Mouse (Mus musculus) neural tube, embryonic 10.5 days (tissue): ENCODE results near the gene Shank1.
"Not testable (repeated sequence)": the region's sequence is repeated elsewhere in the genome, so short reads cannot be mapped to it uniquely, and the experiment has no call there.

Experiments used
- DNase-seq: peaks from one replicate; pipeline ENCODE4 v3.0.0-alpha.2; 2017; ENCODE audit warnings: low spot score; ENCODE audit errors: extremely low spot score

The Shank1 gene

DNA sequence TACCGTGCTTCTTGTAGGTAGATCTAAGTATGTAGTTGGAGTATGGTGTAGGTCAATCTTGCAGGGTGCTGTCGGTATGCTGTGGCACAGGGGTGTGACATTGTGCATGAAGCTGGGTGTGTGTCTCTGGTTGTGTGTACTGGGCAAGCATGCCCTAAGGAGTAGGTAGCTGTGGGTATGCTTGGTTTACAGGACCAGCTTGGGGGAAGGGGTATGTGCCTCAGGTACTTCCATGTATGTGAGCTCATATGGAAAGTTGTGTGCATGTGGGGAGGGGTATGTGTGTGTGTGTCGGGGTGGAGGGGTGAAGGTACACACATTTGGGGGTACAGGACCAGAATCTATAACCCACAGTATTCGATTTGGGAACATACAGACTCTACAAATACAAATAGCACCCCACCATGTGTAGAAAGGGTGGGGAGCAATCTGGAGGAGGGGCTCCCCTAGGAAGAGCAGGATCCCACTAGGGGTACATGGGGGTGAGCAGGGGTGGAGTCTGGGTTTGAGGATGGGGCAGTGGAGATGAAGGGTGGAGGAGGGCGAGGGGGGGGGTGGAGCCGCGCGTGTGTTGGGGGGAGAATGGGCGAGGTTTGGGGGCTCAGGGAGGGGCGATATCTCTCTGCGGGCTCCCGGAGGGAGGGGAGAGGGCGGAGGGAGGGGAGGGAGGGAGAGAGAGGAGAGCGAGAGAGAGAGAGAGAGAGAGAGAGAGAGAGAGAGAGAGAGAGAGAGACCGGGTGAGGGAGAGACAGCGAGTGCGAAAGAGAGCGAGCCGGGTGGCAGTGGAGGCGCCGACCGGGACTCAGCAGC lies at the start of gene Shank1:
TSS of gene Shank1 (plus strand) at position 779 of the 810 bp plus-strand sequence.
- DNase-seq: peak; percentile 17

DNA sequence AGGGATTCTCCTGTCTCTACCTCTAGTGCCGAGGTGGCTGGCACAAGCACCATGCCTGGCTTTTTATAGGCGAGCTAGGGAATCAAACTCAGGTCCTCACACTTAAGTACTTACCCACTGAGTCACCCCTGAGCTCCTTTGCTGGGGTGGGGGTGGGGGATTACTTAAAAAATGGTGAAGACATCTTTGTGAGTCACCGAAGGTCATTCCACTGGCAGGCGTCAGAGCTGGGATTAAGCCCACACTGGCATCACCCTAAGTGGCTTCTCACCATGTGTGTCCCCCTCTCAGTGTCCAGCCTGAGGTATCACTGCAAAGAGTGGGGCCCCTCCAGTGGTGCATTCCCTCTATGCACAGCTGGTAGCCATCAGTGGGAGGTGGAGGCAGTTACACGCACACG lies 49.6 kb upstream of the Shank1 start:
- DNase-seq: no peak

DNA sequence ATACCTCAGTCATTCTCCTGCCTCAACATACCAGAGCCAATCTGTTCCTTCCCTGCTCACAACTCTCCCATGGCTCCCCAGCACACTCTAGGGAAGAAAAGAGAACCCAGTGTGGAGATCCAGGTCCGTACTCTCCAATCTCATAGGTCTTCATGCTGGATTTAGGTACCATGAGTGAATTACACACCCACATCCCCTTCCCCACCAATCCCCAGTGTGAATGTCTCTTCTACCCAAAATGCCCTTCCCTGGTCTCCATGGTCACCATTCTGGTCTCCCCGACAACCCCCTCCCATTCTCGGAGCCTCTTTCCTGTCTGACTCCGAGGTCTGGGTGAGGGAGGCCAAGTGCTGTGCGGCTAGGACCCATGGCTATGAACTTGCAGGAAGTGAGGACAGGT lies 48.9 kb upstream of the Shank1 start, which contains the start of gene Gm15517:
TSS of gene Gm15517 (plus strand) at position 301 of the 400 bp plus-strand sequence.
- DNase-seq: no peak

DNA sequence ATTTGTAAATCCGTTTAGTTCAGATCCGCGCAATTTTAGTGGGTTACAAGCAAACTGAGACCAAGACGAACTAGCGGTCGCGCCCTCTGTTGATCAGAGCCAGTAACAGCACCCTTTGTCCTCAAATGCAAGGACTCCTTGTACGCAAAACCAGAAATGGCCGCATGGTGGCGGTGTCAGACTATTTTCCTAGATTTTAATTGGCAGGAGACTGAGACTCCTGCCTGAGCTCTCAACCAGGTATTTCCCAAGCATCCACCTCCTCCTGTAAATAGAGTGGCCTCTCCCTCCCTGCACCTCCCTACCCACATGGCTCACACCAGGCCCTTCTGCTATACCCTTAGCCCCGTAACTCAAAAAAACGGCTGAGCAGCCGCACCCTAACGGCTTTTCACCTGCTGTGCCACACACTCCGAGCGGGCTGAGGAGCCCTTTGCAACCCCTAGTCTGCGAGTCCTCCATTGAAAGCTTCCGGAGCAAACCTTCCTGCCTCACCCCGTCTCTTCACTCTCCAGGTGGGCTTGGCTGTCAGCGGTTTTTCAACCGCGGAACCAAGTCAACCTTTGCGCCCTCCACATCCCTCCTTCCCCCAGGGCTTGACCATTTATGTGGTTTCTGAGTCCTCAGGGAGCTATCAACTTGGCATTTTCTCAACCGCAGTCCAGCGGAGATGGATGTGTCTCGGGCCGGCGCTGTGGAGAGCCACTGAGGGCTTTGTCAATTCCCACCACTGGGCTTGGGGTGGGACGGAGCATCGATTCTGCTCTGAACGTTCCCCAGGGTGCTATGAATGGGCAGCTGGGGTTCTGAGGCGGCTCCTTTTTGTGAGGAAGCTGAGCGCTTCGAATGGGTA lies 47.0 kb upstream of the Shank1 start:
- peak; percentile 96 for DNase-seq

DNA sequence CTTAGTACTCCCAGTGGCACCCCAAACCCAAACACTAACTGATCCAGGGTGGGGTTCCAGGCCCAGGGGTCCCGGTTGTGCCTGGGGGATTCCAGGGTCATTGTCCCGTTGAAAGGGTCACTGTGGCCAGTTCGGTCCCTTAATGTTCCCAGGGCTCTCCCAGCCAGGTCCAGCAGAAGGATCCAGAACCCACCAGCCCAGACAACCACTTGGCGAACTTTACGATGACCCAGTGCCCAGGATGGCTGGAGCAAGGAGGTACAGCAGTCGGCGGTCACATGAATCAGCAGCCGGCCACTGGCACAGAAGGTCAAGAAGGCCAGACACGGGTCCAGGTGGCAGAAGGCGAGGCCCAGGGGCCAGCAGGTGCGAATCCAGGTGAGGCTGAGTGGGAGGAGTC lies 41.9 kb upstream of the Shank1 start:
- no peak for DNase-seq

DNA sequence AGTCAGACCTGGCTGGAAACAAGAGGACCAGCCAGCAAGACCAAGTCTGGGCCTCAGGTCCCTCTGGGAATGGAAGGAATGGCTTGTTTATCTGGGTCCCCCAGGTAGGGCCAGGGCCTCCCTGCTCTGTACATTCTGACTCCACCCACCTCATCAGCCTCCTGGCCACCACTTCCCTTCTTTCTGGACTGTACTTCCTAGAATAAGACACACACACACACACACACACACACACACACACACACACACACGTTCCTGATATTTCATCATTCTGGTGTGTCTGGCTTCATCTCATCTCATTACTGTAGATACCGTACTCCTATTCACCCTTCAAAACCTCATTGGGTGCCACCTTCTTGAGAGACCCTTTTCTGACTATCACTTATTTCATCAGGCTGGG lies 40.7 kb upstream of the Shank1 start:
- DNase-seq: no peak

DNA sequence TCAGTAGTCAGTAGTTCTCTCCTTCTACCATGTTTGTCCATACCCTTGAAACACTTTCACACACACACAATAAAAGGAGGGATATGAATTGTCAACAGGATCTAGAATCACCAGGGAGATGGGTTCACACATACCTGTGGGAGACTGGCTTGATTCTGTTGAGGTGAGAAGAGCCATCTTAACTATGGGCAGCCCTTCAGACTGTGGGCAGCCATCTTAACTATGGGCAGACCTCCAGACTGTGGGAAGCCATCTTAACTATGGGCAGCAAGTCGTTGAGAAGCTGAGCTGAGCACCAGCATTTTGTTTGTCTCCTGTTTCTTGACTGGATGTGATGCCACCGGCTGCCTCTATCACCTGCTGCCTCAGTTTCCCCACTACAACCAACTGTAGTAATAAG lies 38.7 kb upstream of the Shank1 start:
- no peak for DNase-seq

DNA sequence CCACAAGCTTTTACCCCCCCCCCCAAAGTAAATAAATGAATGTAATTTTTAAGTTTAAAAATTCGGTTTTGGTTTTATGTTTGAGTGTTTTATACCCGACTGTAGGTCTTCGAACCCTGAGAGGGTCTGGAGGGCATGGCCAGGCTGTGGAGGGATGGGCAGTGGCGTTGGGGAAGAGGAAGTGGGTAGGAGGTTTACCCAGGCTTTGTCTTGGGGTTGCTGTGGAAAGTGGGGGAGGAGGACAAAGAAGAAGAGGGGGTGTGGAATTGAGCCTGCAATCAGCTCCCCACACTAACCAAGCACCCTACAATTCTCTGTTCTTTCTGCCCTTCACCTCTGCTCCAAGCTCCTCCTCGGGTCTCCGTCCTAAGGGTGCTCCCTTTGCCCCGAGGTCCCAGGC lies 37.5 kb upstream of the Shank1 start:
- DNase-seq: no peak

DNA sequence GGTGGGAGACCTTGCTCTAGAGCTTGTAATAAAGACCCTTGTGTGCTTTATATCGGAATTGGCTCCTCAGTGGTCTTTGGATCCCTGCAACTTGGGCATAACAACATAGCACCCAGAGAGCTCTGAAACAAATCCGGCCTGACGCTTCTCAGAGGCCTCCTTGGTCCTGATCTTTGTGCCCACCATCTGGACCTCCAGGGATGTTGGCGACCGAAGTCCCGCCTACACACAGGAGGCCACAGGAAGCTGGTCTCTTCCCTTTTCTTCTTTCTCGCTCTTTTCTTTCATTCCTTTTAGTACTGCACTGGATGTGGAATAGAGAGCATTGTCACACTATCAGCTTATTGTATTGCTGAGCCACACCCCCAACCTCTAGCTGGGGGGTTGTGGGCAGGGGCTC lies 36.6 kb upstream of the Shank1 start:
- DNase-seq: no peak

DNA sequence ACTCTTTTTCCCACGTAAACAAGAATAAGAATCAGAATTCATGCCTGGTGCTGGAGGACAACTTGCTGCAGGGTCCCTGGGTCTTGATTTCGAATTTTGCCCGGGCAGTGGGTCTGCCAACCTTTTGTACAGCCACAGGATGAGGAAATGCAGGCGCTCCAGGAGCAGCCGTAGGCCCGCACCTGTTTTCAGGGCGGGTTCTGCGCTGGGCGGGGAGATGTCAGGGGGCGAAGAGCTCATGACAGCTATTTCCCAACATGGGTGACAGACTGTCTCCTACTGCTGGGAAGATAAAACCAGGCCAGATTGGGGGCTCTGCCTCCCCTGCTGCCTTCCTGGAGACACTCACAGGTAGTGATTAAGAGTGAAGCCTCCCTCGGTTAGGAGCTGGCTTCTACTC lies 36.0 kb upstream of the Shank1 start:
- no peak for DNase-seq

DNA sequence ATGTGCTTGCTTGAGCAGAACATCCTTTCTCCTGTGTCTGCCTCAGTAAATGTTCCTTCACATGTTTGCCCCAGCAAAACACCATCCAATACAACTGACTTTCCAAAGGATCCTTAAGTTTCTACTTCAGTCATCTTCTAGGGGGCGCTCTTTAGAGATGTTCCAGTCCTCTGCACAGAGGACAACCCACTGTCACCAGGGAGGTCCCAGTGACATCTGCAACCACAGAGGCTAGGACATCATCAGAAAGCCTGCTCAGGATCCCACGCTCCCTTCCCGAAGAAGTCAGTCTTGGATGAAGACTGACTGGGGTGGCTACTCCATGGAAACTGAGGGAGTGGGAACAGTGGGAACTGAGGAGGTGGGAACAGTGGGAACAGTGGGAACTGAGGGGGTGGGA lies 34.5 kb upstream of the Shank1 start:
- DNase-seq: no peak

DNA sequence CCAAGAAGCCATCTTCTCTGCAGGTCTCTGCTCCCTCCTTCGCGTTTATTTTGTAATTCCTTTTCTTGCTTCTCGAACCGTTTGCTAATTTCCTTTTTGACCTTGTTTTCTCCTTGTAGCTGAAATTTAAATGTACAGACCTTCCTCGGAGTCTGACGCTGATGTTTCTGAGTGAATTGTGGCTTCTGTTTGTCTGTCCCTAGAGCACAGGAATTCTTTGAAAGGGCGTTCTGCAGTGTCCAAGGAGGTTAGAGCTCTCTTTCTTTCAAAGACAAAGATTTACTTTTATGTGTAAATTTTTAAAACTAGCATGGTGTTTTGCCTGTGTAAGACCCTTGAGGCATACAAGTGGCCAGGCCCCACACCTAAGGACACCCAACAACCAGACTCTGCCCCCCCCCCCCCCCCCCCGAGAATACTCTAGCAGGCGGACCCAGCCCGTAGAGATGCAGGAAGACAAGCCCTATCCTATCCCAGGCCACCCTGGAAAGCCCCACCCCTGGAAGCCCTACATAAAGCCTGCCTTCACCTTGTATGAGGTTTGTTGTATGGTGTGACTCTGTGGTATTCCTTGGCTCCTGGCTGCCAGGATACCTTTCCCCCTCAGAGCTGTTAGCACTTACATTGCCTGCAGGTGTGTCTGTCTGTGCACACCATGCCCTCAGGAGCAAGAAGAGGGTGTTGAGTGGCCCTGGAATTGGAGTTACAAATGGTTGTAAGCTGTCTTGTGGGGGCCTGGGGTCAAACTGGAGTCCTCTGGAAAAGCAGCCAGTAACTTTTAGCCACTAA lies 33.4 kb upstream of the Shank1 start:
- no peak for DNase-seq

DNA sequence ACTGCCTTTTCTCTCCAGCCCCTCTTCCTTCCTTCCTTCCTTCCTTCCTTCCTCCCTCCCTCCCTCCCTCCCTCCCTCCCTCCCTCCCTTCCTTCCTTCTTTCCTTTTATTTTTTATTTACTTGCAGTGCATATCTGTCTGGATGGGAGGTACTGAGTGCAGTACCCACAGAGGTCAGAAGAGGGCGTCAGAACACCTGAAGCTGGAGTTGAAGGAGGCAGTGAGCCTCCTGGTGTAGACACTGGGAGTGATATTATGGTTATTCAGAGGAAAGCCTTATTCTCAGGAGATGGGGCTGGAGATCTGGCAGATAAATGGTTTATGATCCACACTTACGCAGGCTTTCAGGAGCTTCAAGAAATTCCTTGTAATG lies 32.8 kb upstream of the Shank1 start:
- DNase-seq: peak; percentile 37

DNA sequence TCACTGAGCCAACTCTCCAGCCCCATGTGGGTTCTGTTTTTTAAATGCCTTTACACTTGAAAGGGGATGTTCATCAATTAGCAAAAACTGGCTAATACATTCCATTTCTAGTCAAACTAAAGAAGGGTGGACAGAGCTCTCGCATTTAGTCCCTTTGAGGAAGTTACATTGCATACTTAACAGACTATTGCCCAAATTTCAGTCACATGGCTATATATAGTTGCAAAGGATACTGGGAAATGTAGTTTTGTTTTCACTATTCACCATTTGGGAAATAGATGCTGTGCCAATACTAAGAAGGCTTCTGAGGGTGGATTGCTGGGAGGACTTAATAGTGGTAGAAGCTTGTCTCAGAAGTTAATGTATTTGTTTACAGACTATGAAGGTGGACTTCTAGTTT lies 29.1 kb upstream of the Shank1 start:
- DNase-seq: no peak

DNA sequence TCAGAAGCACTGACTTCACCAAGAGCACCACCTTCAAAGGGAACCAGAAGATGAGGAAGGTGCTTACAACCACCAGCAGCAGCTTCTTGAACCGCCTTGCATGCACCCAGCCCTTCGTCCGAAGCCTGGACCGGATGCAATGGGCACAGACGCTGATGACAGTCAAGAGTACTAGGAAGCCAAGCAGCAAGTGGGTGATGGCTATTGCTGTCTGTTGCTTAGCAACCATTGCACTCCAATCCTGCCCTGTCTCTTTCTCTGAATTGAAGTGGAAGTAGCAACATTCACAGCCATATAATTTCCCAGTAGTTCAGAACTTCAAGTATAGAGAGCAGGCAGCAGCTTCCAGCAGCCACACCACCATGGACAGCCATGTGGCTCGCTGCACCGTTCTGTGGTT lies 28.5 kb upstream of the Shank1 start:
- no peak for DNase-seq

DNA sequence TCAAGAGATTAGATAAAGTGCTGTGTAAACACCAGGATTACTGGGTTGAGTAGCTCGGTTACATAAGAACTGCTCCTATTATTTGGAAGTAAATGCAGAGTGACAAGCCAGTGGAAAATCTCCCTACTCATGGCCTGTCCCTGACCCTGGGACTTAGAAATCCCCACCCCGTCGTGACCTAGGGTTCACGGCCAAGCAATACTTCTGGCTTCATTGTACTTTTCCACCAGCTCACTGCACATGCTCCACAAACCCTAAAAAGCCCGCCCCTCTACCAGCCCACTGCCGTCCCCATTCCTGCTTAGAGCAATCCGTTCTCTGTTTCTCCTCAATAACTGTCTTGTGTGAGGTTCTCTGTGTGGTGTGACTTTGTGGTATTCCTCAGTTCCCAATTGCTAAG lies 22.3 kb upstream of the Shank1 start:
- no peak for DNase-seq

DNA sequence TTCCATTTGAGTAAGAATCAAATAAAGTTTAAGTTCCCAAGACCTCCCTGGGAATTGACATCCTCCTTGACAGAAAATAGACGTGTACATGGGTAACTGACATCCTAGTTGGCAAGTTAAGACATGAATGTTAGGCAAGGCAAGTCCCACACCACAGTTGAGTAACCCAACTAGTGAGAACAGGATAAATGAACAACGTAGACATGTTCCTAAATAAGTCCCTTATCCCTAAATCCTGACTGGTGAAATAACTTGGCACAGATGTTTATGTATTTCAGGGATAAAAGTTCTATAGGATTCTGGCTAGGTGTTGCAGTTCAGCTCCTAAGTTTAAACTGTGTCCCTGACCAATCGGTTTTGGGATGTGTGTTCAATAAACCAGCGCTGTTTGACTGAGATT lies 19.1 kb upstream of the Shank1 start:
- no peak for DNase-seq

DNA sequence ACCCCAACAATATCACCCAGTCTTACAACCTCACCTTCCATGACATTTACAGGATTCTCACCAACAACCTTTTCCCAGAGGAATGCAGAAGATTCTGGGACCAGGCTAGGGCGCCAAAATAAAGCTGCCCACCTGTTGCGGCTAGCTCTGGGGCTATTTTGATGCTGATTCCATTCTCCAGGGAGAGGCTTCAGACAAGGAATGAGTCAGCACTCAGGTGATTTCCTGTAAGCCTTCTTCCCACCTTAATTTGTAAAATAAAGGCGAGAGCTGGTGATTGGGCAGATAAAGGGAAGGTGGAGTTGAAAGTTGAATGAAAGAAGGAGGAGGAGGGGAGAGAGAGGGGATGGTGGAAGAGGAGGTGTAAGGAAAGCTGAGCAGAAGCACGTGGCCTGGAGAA lies 18.6 kb upstream of the Shank1 start:
- no peak for DNase-seq

DNA sequence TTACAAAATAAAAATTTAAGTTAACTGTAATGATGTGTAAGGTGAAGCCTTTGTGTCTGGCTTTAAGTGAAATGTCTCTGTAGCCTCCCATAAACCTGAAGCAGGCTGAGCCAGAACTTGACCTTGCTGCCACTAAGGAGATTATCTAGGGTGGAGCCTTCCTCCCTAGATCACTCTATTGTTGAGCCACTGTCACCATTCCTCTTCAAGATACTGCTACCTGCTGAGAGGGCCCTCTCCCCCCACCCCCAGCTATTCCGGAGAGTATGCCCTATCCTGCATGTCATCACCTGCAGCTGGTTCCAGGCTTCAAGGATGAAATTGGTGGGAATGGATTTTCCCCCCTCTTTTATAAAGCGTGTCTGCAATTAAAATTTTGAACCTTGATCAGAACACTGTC lies 12.6 kb upstream of the Shank1 start:
- DNase-seq: not testable (repeated sequence)

DNA sequence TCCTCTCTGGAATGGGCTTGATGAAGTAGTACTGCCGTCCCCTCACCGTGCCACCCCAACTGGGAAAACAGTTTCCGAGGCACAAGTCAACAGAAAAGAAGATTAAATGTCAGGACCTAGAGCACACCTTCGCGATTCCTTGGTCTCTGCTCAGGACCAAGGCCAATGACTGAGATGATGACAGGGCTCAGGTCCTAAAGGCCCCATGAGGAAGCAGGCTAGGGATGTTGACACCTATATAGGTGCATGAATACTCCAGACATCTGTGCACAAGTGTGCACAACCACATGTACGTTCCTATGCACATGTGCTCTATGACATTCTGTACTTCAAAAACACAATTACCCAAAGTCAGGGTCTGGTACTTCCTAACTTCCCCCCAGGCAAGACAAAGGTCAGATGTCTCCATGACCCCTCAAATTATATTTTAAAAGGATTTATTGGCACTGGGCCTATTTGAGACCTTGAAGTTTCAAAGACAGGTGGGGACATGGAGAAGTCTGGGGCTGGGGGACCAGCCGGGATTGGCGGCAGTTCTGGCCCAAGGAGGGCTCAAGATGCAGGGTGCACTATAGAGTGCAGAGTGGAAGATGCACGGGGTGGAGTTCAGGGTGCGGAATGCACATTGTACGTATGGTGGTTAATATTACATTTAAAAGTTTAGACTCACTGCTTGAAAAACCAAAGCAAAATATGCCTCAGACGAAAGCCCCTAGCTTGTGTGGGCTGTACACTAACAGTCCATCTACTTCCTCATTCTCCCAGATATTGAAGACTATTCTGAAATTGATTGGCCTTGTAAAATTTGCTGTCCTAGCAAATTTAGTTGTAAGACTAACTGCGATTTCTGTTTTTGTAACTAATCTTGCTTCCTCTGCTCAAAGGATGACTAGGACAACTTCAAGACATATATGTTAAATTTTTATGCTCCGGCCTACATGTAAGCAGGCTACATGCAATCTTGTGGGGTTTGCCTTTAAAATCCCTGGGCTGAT lies 6.4 kb upstream of the Shank1 start:
- DNase-seq: no peak

DNA sequence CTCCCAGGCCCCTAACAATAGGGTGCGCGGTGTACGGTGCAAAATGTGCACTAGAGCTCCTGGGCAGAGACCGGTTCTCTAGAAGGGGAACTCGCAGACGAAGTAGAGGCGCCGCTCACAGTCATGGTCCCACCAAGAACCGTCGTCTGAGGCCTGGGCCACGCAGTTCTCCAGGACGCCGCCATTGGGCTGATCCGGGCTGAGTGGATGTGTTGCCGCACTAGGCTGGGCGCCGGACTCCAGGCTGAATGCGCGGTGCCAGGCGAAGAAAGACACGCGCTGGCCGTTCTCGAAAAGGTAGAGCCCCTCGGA lies 5.6 kb upstream of the Shank1 start:
- DNase-seq: no peak
